Mouse (Mus musculus) kidney, embryonic 15.5 days (tissue): Measurements from ENCODE around the gene Vps35. TPM values are rescaled to one million over a fixed set of nuclear protein-coding genes. Genes with fewer than 3 reads are reported as not detected.

ENCODE experiments used
- polyA plus RNA-seq: library from polyadenylated mRNA; unstranded; fragments of >200 nt; fragmentation: Nextera tagmentation; extraction: Ambion mirVana; gene quantifications from 2 replicates; pipeline ENCODE4 v1.2.1, GENCODE M21; 2015

Gene Vps35
- polyA plus RNA-seq, 1 experiment from 2014 or later = 142 TPM

Other genes with a start within 250 kb of the Vps35 start
- 28.9 and 32.1 TPM in 2 replicates for gene Fbxw9, start 239.7 kb downstream of the Vps35 start, polyA plus RNA-seq
- gene Gm5741, start 231.8 kb downstream of the Vps35 start, polyA plus RNA-seq = 0.66 and 0.82 TPM in 2 replicates
- gene Dhps, start 228.0 kb downstream of the Vps35 start, polyA plus RNA-seq = 68.8 and 72.3 TPM in 2 replicates
- gene Wdr83os, start 219.1 kb downstream of the Vps35 start, polyA plus RNA-seq = 141 TPM in 2 replicates
- gene Wdr83, start 218.5 kb downstream of the Vps35 start, polyA plus RNA-seq = 43.3 and 45.1 TPM in 2 replicates
- gene Man2b1, start 216.5 kb downstream of the Vps35 start, polyA plus RNA-seq = 39.2 and 41.5 TPM in 2 replicates
- 2.0 and 2.6 TPM in 2 replicates for gene Zfp791, start 176.7 kb downstream of the Vps35 start, polyA plus RNA-seq
- gene Cks1brt, start 147.9 kb downstream of the Vps35 start, polyA plus RNA-seq = not detected in 2 replicates
- not detected in 2 replicates for gene Olfr371, start 73.8 kb downstream of the Vps35 start, polyA plus RNA-seq
- 110 and 111 TPM in 2 replicates for gene Orc6, start 170 bp downstream of the Vps35 start, polyA plus RNA-seq
- gene Mylk3, start 86.5 kb upstream of the Vps35 start, polyA plus RNA-seq = 1.7 and 2.4 TPM in 2 replicates
- gene 4921524J17Rik, start 133.0 kb upstream of the Vps35 start, polyA plus RNA-seq = 42.8 and 46.2 TPM in 2 replicates
- gene Gpt2, start 192.8 kb upstream of the Vps35 start, polyA plus RNA-seq = 21.4 and 21.5 TPM in 2 replicates